Mouse (Mus musculus) T-helper 2 cell (primary cell): ENCODE measurements around the gene Ndrg4.
"Not testable (repeated sequence)": the region's sequence is repeated elsewhere in the genome, so short reads cannot be mapped to it uniquely, and the experiment has no call there.

ENCODE experiments used
- in situ Hi-C: fragments of 300-600 bp; cut with MboI, MseI; formaldehyde crosslinking; loops from one replicate; pipeline ENCODE4 v1.15.1; 2025; ENCODE audit warnings: high pct_unique_total_duplicates

The Ndrg4 gene

GRCm38 (mm10) chr8:95676631-95677030 lies at the start of gene Ndrg4:
Gene Ndrg4, plus strand, starts transcription at chr8:95676980.
- in situ Hi-C loops = no loop called here

- in situ Hi-C loops = no loop called here
Measured at GRCm38 (mm10) chr8:95632840-95633239, 43.9 kb upstream of the Ndrg4 start.

GRCm38 (mm10) chr8:95633262-95634062 lies 43.3 kb upstream of the Ndrg4 start, which contains the start of gene Gins3:
Gene Gins3, plus strand, starts transcription at chr8:95633453.
- in situ Hi-C loops = no loop called here

- in situ Hi-C loops = no loop called here
Measured at GRCm38 (mm10) chr8:95634063-95634340, 42.8 kb upstream of the Ndrg4 start.

GRCm38 (mm10) chr8:95644942-95645341 lies 31.8 kb upstream of the Ndrg4 start:
- in situ Hi-C loops = no loop called here

GRCm38 (mm10) chr8:95648251-95648650 lies 28.5 kb upstream of the Ndrg4 start:
- in situ Hi-C loops = no loop called here

GRCm38 (mm10) chr8:95653351-95653750 lies 23.4 kb upstream of the Ndrg4 start:
- in situ Hi-C loops = no loop called here

GRCm38 (mm10) chr8:95655831-95656230 lies 20.9 kb upstream of the Ndrg4 start:
- in situ Hi-C loops = no loop called here

GRCm38 (mm10) chr8:95656316-95657002 lies 20.3 kb upstream of the Ndrg4 start:
- in situ Hi-C loops = no loop called here

- in situ Hi-C loops = no loop called here
Measured at GRCm38 (mm10) chr8:95657523-95657922, 19.3 kb upstream of the Ndrg4 start.

- in situ Hi-C loops = no loop called here
Measured at GRCm38 (mm10) chr8:95660334-95660882, 16.4 kb upstream of the Ndrg4 start.

GRCm38 (mm10) chr8:95661085-95661484 lies 15.7 kb upstream of the Ndrg4 start:
- in situ Hi-C loops = no loop called here

GRCm38 (mm10) chr8:95661575-95661974 lies 15.2 kb upstream of the Ndrg4 start:
- in situ Hi-C loops = no loop called here

GRCm38 (mm10) chr8:95662885-95663598 lies 13.7 kb upstream of the Ndrg4 start:
- in situ Hi-C loops = no loop called here

- in situ Hi-C loops = no loop called here
Measured at GRCm38 (mm10) chr8:95663599-95663949, 13.2 kb upstream of the Ndrg4 start.

- in situ Hi-C loops = not testable (repeated sequence)
Measured at GRCm38 (mm10) chr8:95665813-95666452, 10.8 kb upstream of the Ndrg4 start.

GRCm38 (mm10) chr8:95668163-95668958 lies 8.4 kb upstream of the Ndrg4 start:
- in situ Hi-C loops = no loop called here

GRCm38 (mm10) chr8:95669967-95670366 lies 6.8 kb upstream of the Ndrg4 start:
- in situ Hi-C loops = no loop called here

- in situ Hi-C loops = no loop called here
Measured at GRCm38 (mm10) chr8:95671861-95672260, 4.9 kb upstream of the Ndrg4 start.

GRCm38 (mm10) chr8:95672811-95673210 lies 4.0 kb upstream of the Ndrg4 start:
- in situ Hi-C loops = no loop called here

- in situ Hi-C loops = no loop called here
Measured at GRCm38 (mm10) chr8:95677591-95678023, 827 bp downstream of the Ndrg4 start.
